Mouse (Mus musculus): Measurements from ENCODE around the gene Zmynd10.

GRCm38 (mm10) chr9:107521711-107522399, 25.2 kb upstream of the Zmynd10 start:
- TF ChIP-seq CTCF (IDR thresholded peaks at IDR 0.05; ENCODE audit: insufficient read depth, low read length) (no peak), POLR2A (IDR thresholded peaks at IDR 0.05; ENCODE audit: borderline replicate concordance, extremely low read depth, low read depth, low read length) (no peak)
